Mouse (Mus musculus): ENCODE results near the gene Fer. TPM values are rescaled to one million over a fixed set of nuclear protein-coding genes. Genes with fewer than 3 reads are reported as not detected.

Fer gene
- polyA plus RNA-seq, 1 experiment: 25.0 TPM

DNA sequence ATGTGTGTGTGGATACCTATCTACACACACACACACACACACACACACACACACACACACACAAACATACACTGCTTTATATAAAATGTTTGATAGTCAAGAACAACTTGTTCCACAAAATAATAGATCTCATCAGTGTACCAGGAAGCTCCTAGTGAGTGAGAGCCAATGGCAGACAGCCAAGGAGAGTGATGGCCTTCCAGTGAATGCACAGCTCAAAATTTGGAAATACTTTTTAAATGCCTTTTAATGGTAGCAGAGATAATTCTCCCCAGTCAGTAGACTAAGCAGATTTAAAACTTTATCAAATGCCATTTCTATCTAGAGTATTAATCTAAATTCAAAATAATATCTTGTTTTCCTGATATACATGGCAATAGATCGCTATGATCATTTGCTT is 133.1 kb downstream of the Fer start:
- TF ChIP-seq POLR2A (IDR thresholded peaks at IDR 0.05; ENCODE audit: borderline replicate concordance, low read depth, low read length): no peak
- TF ChIP-seq CTCF (IDR thresholded peaks at IDR 0.05; ENCODE audit: low read depth, low read length): no peak
- H3K4me1 ChIP-seq (ENCODE audit: control insufficient read depth, insufficient read depth, low read length): no peaks in the 10 kb centered on the region
- H3K27ac ChIP-seq (ENCODE audit: insufficient read depth, low read depth, low read length): no peak overlapping the region
- H3K4me3 ChIP-seq (ENCODE audit: insufficient read depth, low read length): no peak overlapping the region

GRCm38 (mm10) chr17:63997643-63998042 is 134.8 kb downstream of the Fer start:
- Histone ChIP-seq H3K4me1 (ENCODE audit: control insufficient read depth, insufficient read depth, low read length) (no peaks in the 10 kb centered on the region), H3K4me3 (ENCODE audit: insufficient read depth, low read length) (no peak overlapping the region), H3K27ac (ENCODE audit: insufficient read depth, low read depth, low read length) (no peak overlapping the region)
- TF ChIP-seq POLR2A (IDR thresholded peaks at IDR 0.05; ENCODE audit: borderline replicate concordance, low read depth, low read length) (no peak), CTCF (IDR thresholded peaks at IDR 0.05; ENCODE audit: low read depth, low read length) (no peak)

DNA sequence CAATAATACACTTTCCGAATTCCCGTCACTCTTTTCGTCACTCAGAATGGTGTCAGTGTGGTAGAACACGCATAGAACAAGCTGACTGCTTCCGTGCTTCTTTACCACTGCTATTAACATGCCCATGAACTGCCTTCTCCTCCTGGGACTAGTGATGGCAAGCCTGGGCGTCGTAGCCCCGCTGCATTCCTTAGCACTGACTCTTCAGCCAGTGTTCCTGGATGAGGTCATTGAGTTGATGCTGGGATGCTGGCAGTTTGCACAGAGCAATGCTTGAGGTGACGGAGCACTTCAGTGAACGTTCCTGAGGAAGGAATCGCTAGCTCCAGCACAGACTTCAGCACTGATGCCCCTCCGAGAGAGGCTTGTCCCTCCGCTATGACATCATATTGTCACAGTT is 140.6 kb downstream of the Fer start:
- TF ChIP-seq POLR2A (IDR thresholded peaks at IDR 0.05; ENCODE audit: borderline replicate concordance, low read depth, low read length) (no peak), CTCF (IDR thresholded peaks at IDR 0.05; ENCODE audit: low read depth, low read length) (no peak)
- Histone ChIP-seq H3K4me3 (ENCODE audit: insufficient read depth, low read length) (no peak overlapping the region), H3K4me1 (ENCODE audit: control insufficient read depth, insufficient read depth, low read length) (no peaks in the 10 kb centered on the region), H3K27ac (ENCODE audit: insufficient read depth, low read depth, low read length) (no peak overlapping the region)

- Histone ChIP-seq H3K4me3 (ENCODE audit: insufficient read depth, low read length) (no peak overlapping the region), H3K4me1 (ENCODE audit: control insufficient read depth, insufficient read depth, low read length) (no peaks in the 10 kb centered on the region), H3K27ac (ENCODE audit: insufficient read depth, low read depth, low read length) (no peak overlapping the region)
- TF ChIP-seq CTCF (IDR thresholded peaks at IDR 0.05; ENCODE audit: low read depth, low read length): no peak
- TF ChIP-seq POLR2A (IDR thresholded peaks at IDR 0.05; ENCODE audit: borderline replicate concordance, low read depth, low read length): no peak
Measured at GRCm38 (mm10) chr17:64005575-64006249, 142.8 kb downstream of the Fer start.

GRCm38 (mm10) chr17:64016606-64017005 is 153.7 kb downstream of the Fer start:
- Histone ChIP-seq H3K27ac (ENCODE audit: insufficient read depth, low read depth, low read length) (no peak overlapping the region), H3K4me1 (ENCODE audit: control insufficient read depth, insufficient read depth, low read length) (no peaks in the 10 kb centered on the region), H3K4me3 (ENCODE audit: insufficient read depth, low read length) (no peak overlapping the region)
- TF ChIP-seq POLR2A (IDR thresholded peaks at IDR 0.05; ENCODE audit: borderline replicate concordance, low read depth, low read length): no peak
- TF ChIP-seq CTCF (IDR thresholded peaks at IDR 0.05; ENCODE audit: low read depth, low read length): no peak

DNA sequence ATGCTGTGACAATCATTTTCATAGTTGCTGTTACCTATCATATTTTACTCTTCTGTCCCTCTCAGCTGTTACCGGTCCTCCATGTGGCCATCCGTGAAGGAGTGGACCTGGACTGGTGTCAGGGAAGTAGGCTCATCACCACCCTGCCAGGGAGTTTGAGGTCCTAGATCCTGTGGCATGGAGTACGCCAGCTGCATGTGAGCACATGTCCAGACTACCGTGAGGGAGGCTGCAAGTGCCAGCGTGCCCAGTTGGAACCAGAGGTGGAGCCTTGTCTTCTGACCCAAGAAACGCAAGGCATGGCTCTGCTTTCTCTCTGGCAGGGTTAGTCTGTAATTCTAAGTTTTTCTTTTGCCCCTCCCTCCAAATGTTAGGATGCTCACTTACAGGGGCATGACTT is 155.4 kb downstream of the Fer start:
- Histone ChIP-seq H3K4me1 (ENCODE audit: control insufficient read depth, insufficient read depth, low read length) (no peaks in the 10 kb centered on the region), H3K27ac (ENCODE audit: insufficient read depth, low read depth, low read length) (no peak overlapping the region), H3K4me3 (ENCODE audit: insufficient read depth, low read length) (no peak overlapping the region)
- TF ChIP-seq CTCF (IDR thresholded peaks at IDR 0.05; ENCODE audit: low read depth, low read length): no peak
- TF ChIP-seq POLR2A (IDR thresholded peaks at IDR 0.05; ENCODE audit: borderline replicate concordance, low read depth, low read length): no peak

DNA sequence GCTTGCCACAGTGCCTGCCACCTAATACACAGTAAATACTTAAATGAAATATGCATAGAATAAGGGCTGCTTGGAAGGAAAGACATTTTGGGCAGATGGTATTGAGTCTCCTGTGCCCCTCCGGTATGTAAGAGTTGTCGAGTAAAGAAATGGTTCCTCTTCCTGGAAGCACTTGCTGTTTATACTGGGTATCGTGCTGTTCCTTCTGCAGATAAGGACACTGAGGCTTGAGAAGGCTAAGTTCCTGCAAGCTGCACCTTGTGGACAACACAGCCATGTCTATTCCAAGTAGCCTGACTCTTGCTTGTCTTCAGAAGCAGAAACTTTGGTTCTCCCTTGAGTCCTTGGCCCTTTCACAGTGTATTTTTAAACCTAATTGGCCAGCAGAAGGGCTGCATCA is 156.0 kb downstream of the Fer start:
- TF ChIP-seq CTCF (IDR thresholded peaks at IDR 0.05; ENCODE audit: low read depth, low read length) (no peak), POLR2A (IDR thresholded peaks at IDR 0.05; ENCODE audit: borderline replicate concordance, low read depth, low read length) (no peak)
- Histone ChIP-seq H3K4me3 (ENCODE audit: insufficient read depth, low read length) (no peak overlapping the region), H3K27ac (ENCODE audit: insufficient read depth, low read depth, low read length) (no peak overlapping the region)

GRCm38 (mm10) chr17:64019646-64020045 is 156.8 kb downstream of the Fer start:
- no peak for TF ChIP-seq CTCF (IDR thresholded peaks at IDR 0.05; ENCODE audit: low read depth, low read length)
- TF ChIP-seq POLR2A (IDR thresholded peaks at IDR 0.05; ENCODE audit: borderline replicate concordance, low read depth, low read length): no peak
- no peaks in the 10 kb centered on the region for H3K4me1 ChIP-seq (ENCODE audit: control insufficient read depth, insufficient read depth, low read length)
- H3K4me3 ChIP-seq (ENCODE audit: insufficient read depth, low read length): no peak overlapping the region
- no peak overlapping the region for H3K27ac ChIP-seq (ENCODE audit: insufficient read depth, low read depth, low read length)

More for the DNA sequence above, 156.0 kb downstream of the Fer start:
- H3K4me1 ChIP-seq (ENCODE audit: control insufficient read depth, insufficient read depth, low read length): no peaks in the 10 kb centered on the region

DNA sequence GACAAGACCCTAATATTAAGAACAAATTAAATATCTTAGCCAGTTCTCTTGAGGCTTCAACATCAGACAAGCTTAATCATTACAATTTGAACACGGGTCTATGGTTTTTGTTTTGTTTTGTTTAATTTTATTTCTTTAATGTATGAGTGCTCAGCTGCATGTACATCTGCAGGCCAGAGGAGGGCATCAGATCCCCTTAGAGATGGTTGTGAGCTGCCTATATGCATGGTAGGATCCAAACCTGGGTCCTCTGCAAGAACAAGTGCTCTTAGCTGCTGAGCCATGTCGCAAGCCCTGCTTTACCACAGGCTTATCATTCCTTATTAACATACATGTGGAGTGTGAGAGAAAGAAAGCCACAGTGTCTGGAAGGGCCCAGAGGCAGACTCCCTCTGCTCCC is 163.6 kb downstream of the Fer start:
- TF ChIP-seq POLR2A (IDR thresholded peaks at IDR 0.05; ENCODE audit: borderline replicate concordance, low read depth, low read length): no peak
- TF ChIP-seq CTCF (IDR thresholded peaks at IDR 0.05; ENCODE audit: low read depth, low read length): no peak
- Histone ChIP-seq H3K4me1 (ENCODE audit: control insufficient read depth, insufficient read depth, low read length) (no peaks in the 10 kb centered on the region), H3K4me3 (ENCODE audit: insufficient read depth, low read length) (no peak overlapping the region), H3K27ac (ENCODE audit: insufficient read depth, low read depth, low read length) (no peak overlapping the region)

- Histone ChIP-seq H3K4me1 (ENCODE audit: control insufficient read depth, insufficient read depth, low read length) (no peaks in the 10 kb centered on the region), H3K27ac (ENCODE audit: insufficient read depth, low read depth, low read length) (no peak overlapping the region), H3K4me3 (ENCODE audit: insufficient read depth, low read length) (no peak overlapping the region)
- TF ChIP-seq POLR2A (IDR thresholded peaks at IDR 0.05; ENCODE audit: borderline replicate concordance, low read depth, low read length): no peak
- no peak for TF ChIP-seq CTCF (IDR thresholded peaks at IDR 0.05; ENCODE audit: low read depth, low read length)
Measured at GRCm38 (mm10) chr17:64041771-64042170, 178.9 kb downstream of the Fer start.
